Mouse (Mus musculus): Measurements from ENCODE around the gene Ap4m1. TPM values are rescaled to one million over a fixed set of nuclear protein-coding genes. Genes with fewer than 3 reads are reported as not detected.

Ap4m1 gene
- polyA plus RNA-seq, 1 experiment from 2014 or later = 10.2 TPM

GRCm38 (mm10) chr5:138219864-138220263 lies 48.1 kb downstream of the Ap4m1 start:
- Histone ChIP-seq H3K27me3 (ENCODE audit: control insufficient read depth, insufficient read depth, low read length) (no peaks in the 10 kb centered on the region), H3K9ac (ENCODE audit: low read depth, low read length) (no peak overlapping the region), H3K27ac (ENCODE audit: low read depth, low read length) (no peak overlapping the region), H3K4me2 (no peak overlapping the region), H3K4me3 (ENCODE audit: low read depth, low read length) (no peak overlapping the region), H3K4me1 (ENCODE audit: control insufficient read depth, insufficient read depth, low read length) (no peaks in the 10 kb centered on the region), H3K9me3 (replicated peaks; ENCODE audit: control insufficient read depth, low read length) (no peaks in the 10 kb centered on the region), H3K36me3 (ENCODE audit: control insufficient read depth, insufficient read depth, low read length) (no peaks in the 10 kb centered on the region)
- no peak for ATAC-seq (replicated peaks; ENCODE audit: insufficient number of reproducible peaks, low FRiP score, low TSS enrichment)
- WGBS (ENCODE audit: insufficient replicate concordance) = 50% methylated on average over 2 of the region's 2 CpGs

GRCm38 (mm10) chr5:138222111-138222510 lies 50.3 kb downstream of the Ap4m1 start:
- H3K4me2 ChIP-seq = no peak overlapping the region
- H3K9me3 ChIP-seq (replicated peaks; ENCODE audit: control insufficient read depth, low read length) = no peaks in the 10 kb centered on the region
- H3K27me3 ChIP-seq (ENCODE audit: control insufficient read depth, insufficient read depth, low read length) = no peaks in the 10 kb centered on the region
- no peak overlapping the region for H3K4me3 ChIP-seq (ENCODE audit: low read depth, low read length)
- H3K9ac ChIP-seq (ENCODE audit: low read depth, low read length) = no peak overlapping the region
- H3K4me1 ChIP-seq (ENCODE audit: control insufficient read depth, insufficient read depth, low read length) = no peaks in the 10 kb centered on the region
- no peak for ATAC-seq (replicated peaks; ENCODE audit: insufficient number of reproducible peaks, low FRiP score, low TSS enrichment)
- H3K36me3 ChIP-seq (ENCODE audit: control insufficient read depth, insufficient read depth, low read length) = no peaks in the 10 kb centered on the region
- 24% methylated on average over 4 of the region's 4 CpGs for WGBS (ENCODE audit: insufficient replicate concordance)
- H3K27ac ChIP-seq (ENCODE audit: low read depth, low read length) = no peak overlapping the region

DNA sequence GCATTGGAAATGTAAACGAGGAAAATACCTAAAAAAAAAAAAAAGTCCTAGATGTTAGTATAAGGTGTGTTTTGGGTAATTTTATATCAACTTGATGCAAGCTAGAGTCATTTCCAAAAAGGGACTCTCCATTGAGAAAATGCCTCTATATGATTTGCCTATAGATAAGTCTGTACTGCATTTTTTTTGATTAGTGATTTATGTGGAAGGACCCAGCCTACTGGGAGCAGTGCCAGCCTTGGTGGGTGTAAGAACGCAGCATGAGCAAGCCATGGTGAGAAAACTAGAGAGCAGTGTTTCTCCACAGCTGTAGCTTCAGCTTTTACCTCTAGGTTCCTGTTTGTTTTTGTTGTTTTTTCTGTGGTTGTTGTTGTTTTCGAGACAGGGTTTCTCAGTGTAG lies 51.5 kb downstream of the Ap4m1 start:
- H3K9ac ChIP-seq (ENCODE audit: low read depth, low read length) = no peak overlapping the region
- no peak for ATAC-seq (replicated peaks; ENCODE audit: insufficient number of reproducible peaks, low FRiP score, low TSS enrichment)
- H3K27me3 ChIP-seq (ENCODE audit: control insufficient read depth, insufficient read depth, low read length) = no peaks in the 10 kb centered on the region
- no peak overlapping the region for H3K4me2 ChIP-seq
- 57% methylated on average over 3 of the region's 3 CpGs for WGBS (ENCODE audit: insufficient replicate concordance)
- no peak overlapping the region for H3K4me3 ChIP-seq (ENCODE audit: low read depth, low read length)
- no peaks in the 10 kb centered on the region for H3K36me3 ChIP-seq (ENCODE audit: control insufficient read depth, insufficient read depth, low read length)
- H3K27ac ChIP-seq (ENCODE audit: low read depth, low read length) = no peak overlapping the region
- H3K9me3 ChIP-seq (replicated peaks; ENCODE audit: control insufficient read depth, low read length) = no peaks in the 10 kb centered on the region
- no peaks in the 10 kb centered on the region for H3K4me1 ChIP-seq (ENCODE audit: control insufficient read depth, insufficient read depth, low read length)

DNA sequence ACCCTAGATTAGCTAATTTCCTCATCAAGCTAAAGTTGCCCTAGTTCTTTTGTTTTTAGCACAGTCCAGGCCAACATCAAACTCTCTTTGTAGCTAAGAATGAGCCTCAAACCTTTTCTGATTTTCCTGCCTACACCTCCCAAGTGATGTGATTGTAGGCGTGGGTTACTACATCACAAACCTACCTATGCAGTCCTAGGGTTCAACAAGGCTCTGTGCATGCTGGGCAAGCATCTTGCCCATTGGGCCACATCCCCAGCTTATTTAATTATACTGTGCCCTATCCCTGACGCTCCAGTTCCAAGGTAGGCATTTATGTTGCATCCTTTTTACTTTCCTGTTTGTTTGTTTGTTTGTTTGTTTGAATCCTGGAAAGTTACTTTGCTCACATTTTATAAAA lies 53.9 kb downstream of the Ap4m1 start, which contains the start of gene Nxpe5:
TSS of gene Nxpe5 (plus strand) at position 199 of the 400 bp plus-strand sequence.
- ATAC-seq (replicated peaks; ENCODE audit: insufficient number of reproducible peaks, low FRiP score, low TSS enrichment) = no peak
- no peak within 1 kb of the TSS for H3K27ac ChIP-seq (ENCODE audit: low read depth, low read length)
- no peaks in the 10 kb centered on the region for H3K9me3 ChIP-seq (replicated peaks; ENCODE audit: control insufficient read depth, low read length)
- H3K27me3 ChIP-seq (ENCODE audit: control insufficient read depth, insufficient read depth, low read length) = no peaks in the 10 kb centered on the region
- no peaks in the 10 kb centered on the region for H3K4me1 ChIP-seq (ENCODE audit: control insufficient read depth, insufficient read depth, low read length)
- 41% methylated on average over 2 of the region's 2 CpGs for WGBS (ENCODE audit: insufficient replicate concordance)
- H3K9ac ChIP-seq (ENCODE audit: low read depth, low read length) = no peak within 1 kb of the TSS
- H3K4me2 ChIP-seq = no peak within 1 kb of the TSS
- no peak within 1 kb of the TSS for H3K4me3 ChIP-seq (ENCODE audit: low read depth, low read length)
- H3K36me3 ChIP-seq (ENCODE audit: control insufficient read depth, insufficient read depth, low read length) = no peaks in the 10 kb centered on the region

GRCm38 (mm10) chr5:138226491-138226890 lies 54.7 kb downstream of the Ap4m1 start:
- no peak overlapping the region for H3K27ac ChIP-seq (ENCODE audit: low read depth, low read length)
- no peak overlapping the region for H3K4me2 ChIP-seq
- no peak overlapping the region for H3K4me3 ChIP-seq (ENCODE audit: low read depth, low read length)
- no peak for ATAC-seq (replicated peaks; ENCODE audit: insufficient number of reproducible peaks, low FRiP score, low TSS enrichment)
- no peaks in the 10 kb centered on the region for H3K36me3 ChIP-seq (ENCODE audit: control insufficient read depth, insufficient read depth, low read length)
- no peaks in the 10 kb centered on the region for H3K4me1 ChIP-seq (ENCODE audit: control insufficient read depth, insufficient read depth, low read length)
- 76% methylated on average over 4 of the region's 4 CpGs for WGBS (ENCODE audit: insufficient replicate concordance)
- no peaks in the 10 kb centered on the region for H3K27me3 ChIP-seq (ENCODE audit: control insufficient read depth, insufficient read depth, low read length)
- no peaks in the 10 kb centered on the region for H3K9me3 ChIP-seq (replicated peaks; ENCODE audit: control insufficient read depth, low read length)
- H3K9ac ChIP-seq (ENCODE audit: low read depth, low read length) = no peak overlapping the region

- Histone ChIP-seq H3K9ac (ENCODE audit: low read depth, low read length) (no peak overlapping the region), H3K36me3 (ENCODE audit: control insufficient read depth, insufficient read depth, low read length) (no peaks in the 10 kb centered on the region), H3K9me3 (replicated peaks; ENCODE audit: control insufficient read depth, low read length) (no peaks in the 10 kb centered on the region), H3K4me1 (ENCODE audit: control insufficient read depth, insufficient read depth, low read length) (no peaks in the 10 kb centered on the region), H3K4me3 (ENCODE audit: low read depth, low read length) (no peak overlapping the region), H3K4me2 (no peak overlapping the region), H3K27me3 (ENCODE audit: control insufficient read depth, insufficient read depth, low read length) (no peaks in the 10 kb centered on the region), H3K27ac (ENCODE audit: low read depth, low read length) (no peak overlapping the region)
- no peak for ATAC-seq (replicated peaks; ENCODE audit: insufficient number of reproducible peaks, low FRiP score, low TSS enrichment)
- WGBS (ENCODE audit: insufficient replicate concordance) = 48% methylated on average over 2 of the region's 2 CpGs
Measured at GRCm38 (mm10) chr5:138227367-138227766, 55.6 kb downstream of the Ap4m1 start.

DNA sequence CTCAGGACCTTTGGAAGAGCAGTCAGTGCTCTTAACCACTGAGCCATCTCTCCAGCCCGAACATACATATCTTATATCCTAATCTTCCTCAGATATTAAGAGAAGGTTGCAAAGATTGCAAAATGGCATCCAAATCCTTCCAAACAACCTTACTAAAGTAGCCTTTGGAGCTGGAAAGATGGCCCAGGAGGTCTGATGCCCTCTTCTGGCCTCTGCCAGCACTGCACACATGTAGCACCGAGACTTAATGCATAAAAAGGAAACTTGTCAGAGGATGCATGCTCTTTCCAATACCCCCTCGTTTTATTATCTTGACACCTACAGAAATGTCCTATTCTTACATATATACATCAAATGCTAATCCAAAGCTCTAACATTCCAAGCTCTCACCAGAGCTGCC lies 56.2 kb downstream of the Ap4m1 start:
- no peaks in the 10 kb centered on the region for H3K4me1 ChIP-seq (ENCODE audit: control insufficient read depth, insufficient read depth, low read length)
- H3K9me3 ChIP-seq (replicated peaks; ENCODE audit: control insufficient read depth, low read length) = no peaks in the 10 kb centered on the region
- 53% methylated on average over 3 of the region's 3 CpGs for WGBS (ENCODE audit: insufficient replicate concordance)
- no peak overlapping the region for H3K27ac ChIP-seq (ENCODE audit: low read depth, low read length)
- H3K4me2 ChIP-seq = no peak overlapping the region
- no peaks in the 10 kb centered on the region for H3K27me3 ChIP-seq (ENCODE audit: control insufficient read depth, insufficient read depth, low read length)
- ATAC-seq (replicated peaks; ENCODE audit: insufficient number of reproducible peaks, low FRiP score, low TSS enrichment) = no peak
- H3K36me3 ChIP-seq (ENCODE audit: control insufficient read depth, insufficient read depth, low read length) = no peaks in the 10 kb centered on the region
- H3K4me3 ChIP-seq (ENCODE audit: low read depth, low read length) = no peak overlapping the region
- no peak overlapping the region for H3K9ac ChIP-seq (ENCODE audit: low read depth, low read length)

DNA sequence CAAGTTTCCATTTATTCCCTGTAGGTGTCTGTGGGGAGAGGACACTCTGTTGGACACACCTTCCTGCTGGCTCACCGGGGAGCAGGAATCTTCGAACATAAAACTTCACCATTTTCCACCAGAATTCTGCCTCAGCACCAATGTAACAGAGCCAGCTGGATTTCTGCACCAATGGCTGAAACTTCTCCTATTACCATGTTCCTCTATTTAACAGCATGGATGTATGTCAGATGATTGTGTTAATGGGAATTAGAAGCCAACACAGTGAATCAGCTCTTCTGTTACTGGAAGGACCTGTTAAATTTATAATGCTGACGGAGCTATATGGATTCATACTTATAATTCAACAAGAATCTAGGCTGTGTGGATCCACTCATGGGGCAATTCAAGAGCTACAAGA lies 57.7 kb downstream of the Ap4m1 start:
- H3K36me3 ChIP-seq (ENCODE audit: control insufficient read depth, insufficient read depth, low read length) = no peaks in the 10 kb centered on the region
- no peak for ATAC-seq (replicated peaks; ENCODE audit: insufficient number of reproducible peaks, low FRiP score, low TSS enrichment)
- no peaks in the 10 kb centered on the region for H3K27me3 ChIP-seq (ENCODE audit: control insufficient read depth, insufficient read depth, low read length)
- 82% methylated on average over 3 of the region's 3 CpGs for WGBS (ENCODE audit: insufficient replicate concordance)
- no peak overlapping the region for H3K27ac ChIP-seq (ENCODE audit: low read depth, low read length)
- no peaks in the 10 kb centered on the region for H3K4me1 ChIP-seq (ENCODE audit: control insufficient read depth, insufficient read depth, low read length)
- H3K4me3 ChIP-seq (ENCODE audit: low read depth, low read length) = no peak overlapping the region
- H3K4me2 ChIP-seq = no peak overlapping the region
- H3K9ac ChIP-seq (ENCODE audit: low read depth, low read length) = no peak overlapping the region
- no peaks in the 10 kb centered on the region for H3K9me3 ChIP-seq (replicated peaks; ENCODE audit: control insufficient read depth, low read length)
